ENCODE assay signal across 16 mouse cellular contexts in the genomic region with DNA sequence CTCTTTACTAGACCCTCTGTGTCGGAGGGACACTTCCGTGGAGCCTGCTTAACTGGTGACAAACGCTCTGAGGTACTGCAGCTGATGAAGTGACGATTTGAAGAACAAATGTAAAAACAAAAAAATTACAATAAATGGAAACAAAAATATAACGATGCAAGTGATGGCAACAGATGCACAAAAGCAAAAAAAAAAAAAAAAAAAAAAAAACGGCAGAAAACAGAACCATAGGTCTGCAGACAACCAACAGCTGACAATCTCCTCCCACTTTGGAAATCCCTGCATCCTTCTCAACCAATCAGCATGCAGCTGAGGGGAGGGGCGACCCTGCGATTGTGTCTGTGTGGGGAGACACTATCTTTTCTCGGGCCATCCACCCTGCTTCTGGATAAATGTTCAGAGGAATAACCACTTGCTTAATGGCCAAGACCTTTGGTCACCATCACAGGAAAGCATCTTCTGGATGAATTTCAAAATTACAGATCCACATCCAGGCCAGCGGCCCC. TPM values are rescaled to one million over a fixed set of nuclear protein-coding genes. Genes with fewer than 3 reads are reported as not detected.
DNase-seq lines count a peak whose midpoint lies in the region.
"Had no signal": no experiment of that assay in that cellular context is flagged by ENCODE, and none has a peak within 500 bp of the region (broad histone marks: within the 10 kb centered on the region; RNA-seq: fewer than 3 reads in every experiment).

No protein-coding gene starts in this region.

- peak; percentile 26 for DNase-seq in lung, postnatal 10 days
- DNase-seq in lung, adult 18-20 months, result no peak
- DNase-seq in ES-CJ7 (ENCODE audit: low read depth, low spot score), result peak; percentile 46
- DNase-seq in ZHBTc4 (ENCODE audit: low read depth, low spot score), result peak; percentile 60
- DNase-seq in kidney, postnatal 36 days, result no peak
- no peak for DNase-seq in layer of hippocampus, adult 8-10 months (ENCODE audit: low spot score in 2 of 2)
- DNase-seq: adrenal gland, adult 8-10 months; adrenal gland, postnatal 25 days; B cell, adult 2 months; cerebellum, adult 11-12 months; cerebellum, adult 8-10 months; cerebellum, postnatal 10 days; gastrocnemius, postnatal 10 days; gastrocnemius, postnatal 36 days; heart, postnatal 10 days; heart, postnatal 36 days had no signal

RNA-seq across cellular contexts. Expression of gene Mpzl1, which starts 32.5 kb away (rescaled TPM):
- total RNA-seq in layer of hippocampus, adult 8-10 months (2022), result 10 to 100 TPM; 25.9 to 38.3 (median 31.6) TPM

Comparison
In these comparisons a context has a peak if more than half of its experiments do, and no peak if none do; other contexts are left out.
1. DNase-seq: peak in lung, postnatal 10 days (single experiment), ES-CJ7 (single experiment) and ZHBTc4 (single experiment); none in lung, adult 18-20 months (0 of 2), kidney, postnatal 36 days (0 of 2) and layer of hippocampus, adult 8-10 months (0 of 2).